Mouse (Mus musculus) MEL (cell line): ENCODE results near the gene C2cd4a. TPM values are rescaled to one million over a fixed set of nuclear protein-coding genes. Genes with fewer than 3 reads are reported as not detected.

Source experiments
- DNase-seq: peaks from one replicate; pipeline ENCODE4 v3.0.0; 2011; ENCODE audit warnings: low read depth, low spot score
- H3K27ac ChIP-seq: 2 replicates; pipeline ENCODE4 v1.5.1; 2012; ENCODE audit warnings: low read depth, mild to moderate bottlenecking, control low read depth, low read length, moderate library complexity; ENCODE audit not compliant: control insufficient read depth
- H3K27me3 ChIP-seq, 2 experiments: fragments of 150-350 bp in 1 of 2; sonication (generic) in 1 of 2; 2 replicates each; pipeline ENCODE4 v1.6.1; 2012; ENCODE audit warnings: low read length in 2 of 2, mild to moderate bottlenecking in 2 of 2, improper control_type of control experiment in 1 of 2, moderate library complexity in 1 of 2; ENCODE audit not compliant: insufficient read depth in 2 of 2, control insufficient read depth in 1 of 2
- H3K36me3 ChIP-seq, 2 experiments: 2 replicates each; pipeline ENCODE4 v1.6.1; 2012 to 2014; ENCODE audit warnings: low read length in 2 of 2, improper control_type of control experiment in 1 of 2, inconsistent platforms in 1 of 2, mild to moderate bottlenecking in 1 of 2; ENCODE audit not compliant: insufficient read depth in 2 of 2, control insufficient read depth in 1 of 2
- H3K4me1 ChIP-seq, 2 experiments: fragments of 150-350 bp in 1 of 2; sonication (generic) in 1 of 2; 2 replicates each; pipeline ENCODE4 v1.6.1; 2012; ENCODE audit warnings: low read length in 2 of 2, improper control_type of control experiment in 1 of 2, mild to moderate bottlenecking in 1 of 2; ENCODE audit not compliant: insufficient read depth in 2 of 2, control insufficient read depth in 1 of 2
- H3K4me3 ChIP-seq, 2 experiments: fragments of 150-350 bp in 1 of 2; sonication (generic) in 1 of 2; 2 replicates each; pipeline ENCODE4 v1.5.1; 2012; ENCODE audit warnings: low read depth in 2 of 2, low read length in 2 of 2, mild to moderate bottlenecking in 2 of 2, moderate library complexity in 2 of 2, control low read depth in 1 of 2, improper control_type of control experiment in 1 of 2; ENCODE audit not compliant: control insufficient read depth in 1 of 2, insufficient read depth in 1 of 2
- H3K79me2 ChIP-seq: 2 replicates; pipeline ENCODE4 v1.6.1; 2012; ENCODE audit warnings: mild to moderate bottlenecking, low read length, moderate library complexity; ENCODE audit not compliant: control insufficient read depth, poor library complexity, insufficient read depth
- H3K9ac ChIP-seq: 2 replicates; pipeline ENCODE4 v1.6.1; 2012; ENCODE audit warnings: low read depth, mild to moderate bottlenecking, control low read depth, low read length, moderate library complexity; ENCODE audit not compliant: control insufficient read depth, poor library complexity, severe bottlenecking
- H3K9me3 ChIP-seq: fragments of 150-350 bp; sonication (generic); replicated peaks from 2 replicates; pipeline ENCODE4 v1.6.1; 2012; ENCODE audit warnings: mild to moderate bottlenecking, low read length, improper control_type of control experiment, moderate library complexity; ENCODE audit not compliant: insufficient read depth
- BHLHE40 ChIP-seq: IDR thresholded peaks from 2 replicates; pipeline ENCODE4 v1.6.1; 2012; ENCODE audit warnings: low read depth, mild to moderate bottlenecking, inconsistent platforms, low read length, improper control_type of control experiment, borderline replicate concordance
- CHD1 ChIP-seq: IDR thresholded peaks from 2 replicates; pipeline ENCODE4 v1.6.1; 2012; ENCODE audit warnings: low read depth, mild to moderate bottlenecking, inconsistent platforms, low read length, improper control_type of control experiment
- CHD2 ChIP-seq: IDR thresholded peaks from 2 replicates; pipeline ENCODE4 v1.6.1; 2011; ENCODE audit warnings: low read length, improper control_type of control experiment
- ELF1 ChIP-seq: IDR thresholded peaks from 2 replicates; pipeline ENCODE4 v1.6.1; 2014; ENCODE audit warnings: low read depth, mild to moderate bottlenecking, inconsistent platforms, low read length, improper control_type of control experiment, moderate library complexity
- EP300 ChIP-seq, 2 experiments: IDR thresholded peaks; 2 replicates each; pipeline ENCODE4 v1.6.1; 2011; ENCODE audit warnings: improper control_type of control experiment in 2 of 2, low read length in 2 of 2, low read depth in 1 of 2, mild to moderate bottlenecking in 1 of 2
- ETS1 ChIP-seq: IDR thresholded peaks from 2 replicates; pipeline ENCODE4 v1.6.1; 2012; ENCODE audit warnings: low read depth, mild to moderate bottlenecking, inconsistent platforms, low read length, improper control_type of control experiment, moderate library complexity
- GABPA ChIP-seq: IDR thresholded peaks from 2 replicates; pipeline ENCODE4 v1.6.1; 2012; ENCODE audit warnings: low read depth, mild to moderate bottlenecking, inconsistent platforms, low read length, improper control_type of control experiment, moderate library complexity
- GATA1 ChIP-seq: IDR thresholded peaks from 2 replicates; pipeline ENCODE4 v1.6.1; 2011; ENCODE audit warnings: low read depth, low read length, improper control_type of control experiment
- HCFC1 ChIP-seq: IDR thresholded peaks from 2 replicates; pipeline ENCODE4 v1.6.1; 2012; ENCODE audit warnings: low read depth, mild to moderate bottlenecking, inconsistent platforms, low read length, improper control_type of control experiment, moderate library complexity
- JUND ChIP-seq: IDR thresholded peaks from 2 replicates; pipeline ENCODE4 v1.6.1; 2011; ENCODE audit warnings: low read depth, mild to moderate bottlenecking, improper control_type of control experiment, low read length
- KAT2A ChIP-seq: conservative IDR thresholded peaks from 2 replicates; pipeline ENCODE4 v1.6.1; 2012; ENCODE audit warnings: low read depth, low read length, improper control_type of control experiment, inconsistent platforms
- MAFK ChIP-seq: IDR thresholded peaks from 2 replicates; pipeline ENCODE4 v1.6.1; 2011; ENCODE audit warnings: low read depth, mild to moderate bottlenecking, low read length, improper control_type of control experiment, borderline replicate concordance
- MAX ChIP-seq: IDR thresholded peaks from 2 replicates; pipeline ENCODE4 v1.6.1; 2011; ENCODE audit warnings: low read length, improper control_type of control experiment
- MAZ ChIP-seq: IDR thresholded peaks from 2 replicates; pipeline ENCODE4 v1.6.1; 2012; ENCODE audit warnings: low read depth, mild to moderate bottlenecking, inconsistent platforms, low read length, improper control_type of control experiment
- MXI1 ChIP-seq: IDR thresholded peaks from 2 replicates; pipeline ENCODE4 v1.6.1; 2011; ENCODE audit warnings: mild to moderate bottlenecking, low read depth, low read length, improper control_type of control experiment
- MYB ChIP-seq: IDR thresholded peaks from 2 replicates; pipeline ENCODE4 v1.6.1; 2011; ENCODE audit warnings: mild to moderate bottlenecking, low read depth, low read length, improper control_type of control experiment
- MYC ChIP-seq: IDR thresholded peaks from 2 replicates; pipeline ENCODE4 v1.6.1; 2011; ENCODE audit warnings: low read depth, mild to moderate bottlenecking, low read length, improper control_type of control experiment, moderate library complexity
- POLR2A ChIP-seq, 2 experiments: IDR thresholded peaks; 2 replicates each; pipeline ENCODE4 v1.6.1; 2011 to 2012; ENCODE audit warnings: low read length in 2 of 2, mild to moderate bottlenecking in 2 of 2, control low read depth in 1 of 2, improper control_type of control experiment in 1 of 2, low read depth in 1 of 2, moderate library complexity in 1 of 2; ENCODE audit not compliant: control insufficient read depth in 1 of 2, insufficient read depth in 1 of 2, poor library complexity in 1 of 2
- POLR2AphosphoS2 ChIP-seq: IDR thresholded peaks from 2 replicates; pipeline ENCODE4 v1.6.1; 2011; ENCODE audit warnings: low read length, improper control_type of control experiment
- POLR2AphosphoS5 ChIP-seq: IDR thresholded peaks from 2 replicates; pipeline ENCODE4 v1.6.1; 2012; ENCODE audit warnings: low read depth, borderline replicate concordance, mild to moderate bottlenecking, inconsistent platforms, low read length, moderate library complexity, mixed read lengths
- RAD21 ChIP-seq: IDR thresholded peaks from 2 replicates; pipeline ENCODE4 v1.6.1; 2011; ENCODE audit warnings: mild to moderate bottlenecking, low read depth, low read length, improper control_type of control experiment
- RCOR1 ChIP-seq: IDR thresholded peaks from 2 replicates; pipeline ENCODE4 v1.6.1; 2012; ENCODE audit warnings: low read depth, mild to moderate bottlenecking, inconsistent platforms, low read length, improper control_type of control experiment
- SIN3A ChIP-seq: IDR thresholded peaks from 2 replicates; pipeline ENCODE4 v1.6.1; 2012; ENCODE audit warnings: low read length, improper control_type of control experiment, inconsistent platforms
- SMC3 ChIP-seq: IDR thresholded peaks from 2 replicates; pipeline ENCODE4 v1.6.1; 2011; ENCODE audit warnings: low read depth, low read length, improper control_type of control experiment
- TAL1 ChIP-seq: IDR thresholded peaks from 2 replicates; pipeline ENCODE4 v1.6.1; 2012; ENCODE audit warnings: mild to moderate bottlenecking, inconsistent platforms, low read length, moderate library complexity, mixed read lengths
- TBP ChIP-seq: IDR thresholded peaks from 2 replicates; pipeline ENCODE4 v1.8.0; 2011; ENCODE audit warnings: low read depth, low read length, improper control_type of control experiment
- TCF12 ChIP-seq: IDR thresholded peaks from 2 replicates; pipeline ENCODE4 v1.6.1; 2014; ENCODE audit warnings: low read depth, mild to moderate bottlenecking, inconsistent platforms, low read length, improper control_type of control experiment, moderate library complexity
- UBTF ChIP-seq: IDR thresholded peaks from 2 replicates; pipeline ENCODE4 v1.6.1; 2012; ENCODE audit warnings: low read depth, mild to moderate bottlenecking, inconsistent platforms, low read length, improper control_type of control experiment, moderate library complexity, borderline replicate concordance; ENCODE audit not compliant: insufficient read depth
- USF1 ChIP-seq: IDR thresholded peaks from 2 replicates; pipeline ENCODE4 v1.6.1; 2014; ENCODE audit warnings: low read depth, mild to moderate bottlenecking, inconsistent platforms, low read length, improper control_type of control experiment, moderate library complexity
- ZC3H11A ChIP-seq: IDR thresholded peaks from 2 replicates; pipeline ENCODE4 v1.6.1; 2012; ENCODE audit warnings: low read depth, mild to moderate bottlenecking, inconsistent platforms, low read length, improper control_type of control experiment
- ZMIZ1 ChIP-seq: IDR thresholded peaks from 2 replicates; pipeline ENCODE4 v1.6.1; 2012; ENCODE audit warnings: low read depth, mild to moderate bottlenecking, inconsistent platforms, low read length, improper control_type of control experiment, moderate library complexity
- ZNF384 ChIP-seq: IDR thresholded peaks from 2 replicates; pipeline ENCODE4 v1.6.1; 2012; ENCODE audit warnings: low read depth, mild to moderate bottlenecking, inconsistent platforms, low read length, improper control_type of control experiment
- polyA plus RNA-seq, 2 experiments: library from polyadenylated mRNA; stranded (reverse) in 1 of 2; unstranded in 1 of 2; fragments of >175 nt in 1 of 2; fragments of >200 nt in 1 of 2; gene quantifications; 2 replicates each; pipeline versions ENCODE4 v1.2.1 to v1.2.4; 2012; ENCODE audit warnings: low replicate concordance in 2 of 2, low read depth in 1 of 2; ENCODE audit not compliant: insufficient read length in 2 of 2, insufficient read depth in 1 of 2, missing spikeins in 1 of 2
- total RNA-seq: library from RNA; depleted of rRNA; stranded (reverse); fragments of 300-350 nt; gene quantifications from 2 replicates; pipeline ENCODE4 v1.2.3, GENCODE M21; 2012

The C2cd4a gene
- total and polyA plus RNA-seq, 3 experiments, result not detected

GRCm38 (mm10) chr9:67863332-67863731 lies 31.2 kb upstream of the C2cd4a start:
- H3K4me1 ChIP-seq, result peaks cover 16 to 17% of the 10 kb centered on the region in 2 experiments
- H3K9me3 ChIP-seq, result no peaks in the 10 kb centered on the region
- H3K79me2 ChIP-seq, result no peaks in the 10 kb centered on the region; the same call in 1 of the 2 replicates
- no peak overlapping the region for H3K4me3 ChIP-seq
- no peaks in the 10 kb centered on the region for H3K27me3 ChIP-seq
- no peak for DNase-seq
- TF ChIP-seq CHD1, result no peak
- TF ChIP-seq SMC3, result no peak
- TF ChIP-seq ZMIZ1, result no peak
- no peak for TF ChIP-seq JUND
- no peak for TF ChIP-seq ZNF384
- TF ChIP-seq GABPA, result no peak
- TF ChIP-seq TBP, result no peak
- no peak for TF ChIP-seq TCF12
- no peak overlapping the region for H3K27ac ChIP-seq
- H3K9ac ChIP-seq, result no peak overlapping the region
- peaks cover 0 to 30% of the 10 kb centered on the region in 2 experiments; a peak in 3 of 4 replicates for H3K36me3 ChIP-seq

DNA sequence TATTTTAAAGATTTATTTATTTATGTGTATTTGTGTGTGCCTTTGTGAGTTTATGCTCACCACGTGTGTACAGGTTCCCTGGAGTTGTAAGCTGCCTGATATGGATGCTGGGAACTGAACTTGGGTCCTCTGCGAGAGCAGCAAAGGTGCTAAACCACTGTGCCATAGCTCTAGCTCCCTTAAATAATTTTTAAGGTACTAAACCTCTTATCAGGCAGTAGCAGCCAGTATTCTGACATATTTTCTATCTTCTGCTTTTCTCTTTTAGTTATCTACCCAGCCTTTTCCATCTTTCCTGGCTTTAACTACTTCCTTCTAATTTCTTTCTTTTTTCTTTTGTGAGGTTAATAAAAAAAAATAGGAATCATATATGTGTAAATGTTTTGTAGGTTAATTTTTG lies 28.1 kb upstream of the C2cd4a start:
- no peaks in the 10 kb centered on the region for H3K27me3 ChIP-seq
- DNase-seq, result peak; percentile 79
- no peaks in the 10 kb centered on the region for H3K9me3 ChIP-seq
- no peaks in the 10 kb centered on the region; the same call in 1 of the 2 replicates for H3K79me2 ChIP-seq
- H3K4me1 ChIP-seq, result peaks cover 16 to 17% of the 10 kb centered on the region in 2 experiments
- no peak overlapping the region for H3K4me3 ChIP-seq
- peaks cover 0 to 30% of the 10 kb centered on the region in 2 experiments; a peak in 3 of 4 replicates for H3K36me3 ChIP-seq
- peak overlapping the region; percentile 92 for H3K27ac ChIP-seq
- peak overlapping the region; percentile 50 for H3K9ac ChIP-seq
- no peak for TF ChIP-seq ELF1
- TF ChIP-seq UBTF, result no peak
- no peak for TF ChIP-seq HCFC1
- peak; percentile 96 for TF ChIP-seq GATA1
- peak; percentile 90 for TF ChIP-seq ZNF384
- no peak for TF ChIP-seq POLR2AphosphoS5
- peak; percentile 84 for TF ChIP-seq ETS1
- peak; percentile 47; the same call in 1 of the 2 replicates for TF ChIP-seq MYC
- TF ChIP-seq POLR2A (IDR thresholded peaks at IDR 0.05; ENCODE audit: control insufficient read depth in 1 of 2, insufficient read depth in 1 of 2, low read depth in 1 of 2, low read length in 2 of 2, poor library complexity in 1 of 2), result no peak
- no peak for TF ChIP-seq USF1
- peak; percentile 93 to 95 for TF ChIP-seq EP300 (IDR thresholded peaks at IDR 0.05; ENCODE audit: low read depth in 1 of 2, low read length in 2 of 2)
- no peak for TF ChIP-seq POLR2AphosphoS2
- no peak for TF ChIP-seq CHD2
- peak; percentile 55; the same call in 1 of the 2 replicates for TF ChIP-seq MXI1
- peak; percentile 79; the same call in 1 of the 2 replicates for TF ChIP-seq RCOR1
- TF ChIP-seq MYB, result no peak
- TF ChIP-seq BHLHE40, result 0 out of 2 replicates have a peak, but pooled peaks have one; percentile 17
- TF ChIP-seq MAX, result no peak
- TF ChIP-seq JUND, result 0 out of 2 replicates have a peak, but pooled peaks have one; percentile 14
- TF ChIP-seq KAT2A, result no peak
- no peak for TF ChIP-seq ZC3H11A
- TF ChIP-seq MAZ, result no peak
- no peak for TF ChIP-seq GABPA
- TF ChIP-seq TAL1, result peak; percentile 91
- no peak for TF ChIP-seq RAD21
- no peak for TF ChIP-seq MAFK
- no peak for TF ChIP-seq SMC3
- TF ChIP-seq SIN3A, result peak; percentile 73
